Mouse (Mus musculus): ENCODE measurements around the gene Fmo4. TPM values are rescaled to one million over a fixed set of nuclear protein-coding genes. Genes with fewer than 3 reads are reported as not detected.

Gene Fmo4
- 0.20 and 0.44 TPM in 2 replicates for polyA plus RNA-seq (2012; rRNA removed)

DNA sequence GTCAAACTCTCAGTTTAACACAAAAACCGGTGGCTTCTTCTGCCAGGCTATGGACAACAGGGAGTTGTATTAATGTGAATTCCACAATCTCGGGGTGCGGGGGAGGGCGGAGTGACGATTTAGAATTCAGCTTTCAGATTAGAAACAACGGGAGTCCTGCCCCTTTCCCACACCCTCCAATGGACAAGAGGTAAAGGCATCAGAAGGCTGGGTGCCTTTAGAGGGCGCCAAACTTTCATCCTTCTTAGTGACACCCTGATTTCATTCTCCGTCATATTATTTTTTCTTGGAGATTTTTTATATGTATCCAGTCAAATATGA, at the start of gene Fmo4:
Gene Fmo4, minus strand, starts transcription at position 137 of the 321 bp plus-strand sequence.
- no peaks in the 10 kb centered on the region for H3K27me3 ChIP-seq (ENCODE audit: control insufficient read depth, insufficient read depth, low read length)
- TF ChIP-seq POLR2A (IDR thresholded peaks at IDR 0.05; ENCODE audit: control insufficient read depth, low read depth, low read length) = no peak
- TF ChIP-seq CTCF (IDR thresholded peaks at IDR 0.05; ENCODE audit: control insufficient read depth, insufficient read depth, insufficient replicate concordance, low read depth, low read length) = no peak
- H3K4me3 ChIP-seq (ENCODE audit: control insufficient read depth, low read depth, low read length) = no peak within 1 kb of the TSS; the same call in 1 of the 2 replicates
- peaks cover 2% of the 10 kb centered on the region; the same call in 1 of the 2 replicates for H3K4me1 ChIP-seq (ENCODE audit: control insufficient read depth, insufficient read depth, low read length)
- H3K27ac ChIP-seq (ENCODE audit: control insufficient read depth, insufficient read depth, low read depth, low read length) = no peak within 1 kb of the TSS
- no peaks in the 10 kb centered on the region for H3K36me3 ChIP-seq (ENCODE audit: control insufficient read depth, insufficient read depth, low read length)

DNA sequence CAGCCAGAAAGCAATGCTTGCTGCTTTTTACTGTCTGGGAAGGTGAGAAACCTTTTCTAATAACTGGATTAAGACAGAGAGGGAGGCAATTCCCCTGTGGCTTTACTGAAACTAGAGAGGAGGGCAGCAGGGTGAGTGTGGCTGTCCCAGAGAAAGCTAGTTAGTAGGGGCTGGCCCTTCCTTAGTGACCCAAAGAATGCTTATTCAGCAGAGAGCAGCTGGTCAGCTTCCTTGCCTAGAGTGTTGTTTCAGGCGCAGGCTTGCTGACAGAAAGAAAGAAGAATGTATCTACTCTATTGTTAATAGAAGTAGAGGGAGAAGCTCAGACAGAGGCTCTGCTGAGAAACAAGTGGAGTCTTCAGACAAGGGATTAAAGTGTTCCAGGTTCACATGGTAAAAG, 48.6 kb upstream of the Fmo4 start:
- H3K27ac ChIP-seq (ENCODE audit: control insufficient read depth, insufficient read depth, low read depth, low read length) = no peak overlapping the region

DNA sequence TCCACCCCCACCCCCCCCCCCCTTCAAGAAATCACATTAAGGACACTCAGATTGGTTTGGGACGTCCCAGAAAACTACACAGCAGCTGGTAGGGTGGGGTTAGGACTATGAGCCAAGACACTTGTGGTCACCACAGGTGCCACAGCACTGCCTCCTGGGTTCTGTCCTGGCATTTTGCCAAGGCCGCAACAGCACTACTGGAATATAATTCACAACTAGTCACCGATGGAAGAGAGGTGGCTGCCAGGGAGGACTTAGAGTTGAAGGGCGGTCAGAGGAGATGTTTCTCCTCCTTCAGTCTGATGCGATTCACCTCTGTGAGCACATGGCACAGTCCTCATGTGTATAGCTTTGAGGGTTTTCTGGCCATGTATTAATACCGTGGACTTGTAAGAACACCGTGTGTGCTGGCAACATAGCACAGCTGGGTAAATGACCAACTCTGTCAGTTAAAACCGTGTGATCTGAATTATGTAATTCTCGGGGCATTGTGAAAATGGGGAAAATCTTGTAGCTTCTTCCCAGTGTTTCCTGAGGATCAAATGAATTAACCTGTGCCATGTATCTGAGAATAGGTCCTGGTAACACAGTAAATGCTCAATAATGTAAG, 46.3 kb upstream of the Fmo4 start:
- H3K4me3 ChIP-seq (ENCODE audit: control insufficient read depth, low read depth, low read length) = no peak overlapping the region
- no peaks in the 10 kb centered on the region for H3K36me3 ChIP-seq (ENCODE audit: control insufficient read depth, insufficient read depth, low read length)
- H3K27ac ChIP-seq (ENCODE audit: control insufficient read depth, insufficient read depth, low read depth, low read length) = no peak overlapping the region
- peaks cover 13% of the 10 kb centered on the region for H3K4me1 ChIP-seq (ENCODE audit: control insufficient read depth, insufficient read depth, low read length)
- no peaks in the 10 kb centered on the region for H3K27me3 ChIP-seq (ENCODE audit: control insufficient read depth, insufficient read depth, low read length)
- TF ChIP-seq POLR2A (IDR thresholded peaks at IDR 0.05; ENCODE audit: control insufficient read depth, low read depth, low read length) (no peak), CTCF (IDR thresholded peaks at IDR 0.05; ENCODE audit: control insufficient read depth, insufficient read depth, insufficient replicate concordance, low read depth, low read length) (no peak)

More for the DNA sequence above, 48.6 kb upstream of the Fmo4 start:
- peaks cover 13% of the 10 kb centered on the region for H3K4me1 ChIP-seq (ENCODE audit: control insufficient read depth, insufficient read depth, low read length)
- H3K36me3 ChIP-seq (ENCODE audit: control insufficient read depth, insufficient read depth, low read length) = no peaks in the 10 kb centered on the region
- no peak overlapping the region for H3K4me3 ChIP-seq (ENCODE audit: control insufficient read depth, low read depth, low read length)
- H3K27me3 ChIP-seq (ENCODE audit: control insufficient read depth, insufficient read depth, low read length) = no peaks in the 10 kb centered on the region
- no peak for TF ChIP-seq POLR2A (IDR thresholded peaks at IDR 0.05; ENCODE audit: control insufficient read depth, low read depth, low read length)

DNA sequence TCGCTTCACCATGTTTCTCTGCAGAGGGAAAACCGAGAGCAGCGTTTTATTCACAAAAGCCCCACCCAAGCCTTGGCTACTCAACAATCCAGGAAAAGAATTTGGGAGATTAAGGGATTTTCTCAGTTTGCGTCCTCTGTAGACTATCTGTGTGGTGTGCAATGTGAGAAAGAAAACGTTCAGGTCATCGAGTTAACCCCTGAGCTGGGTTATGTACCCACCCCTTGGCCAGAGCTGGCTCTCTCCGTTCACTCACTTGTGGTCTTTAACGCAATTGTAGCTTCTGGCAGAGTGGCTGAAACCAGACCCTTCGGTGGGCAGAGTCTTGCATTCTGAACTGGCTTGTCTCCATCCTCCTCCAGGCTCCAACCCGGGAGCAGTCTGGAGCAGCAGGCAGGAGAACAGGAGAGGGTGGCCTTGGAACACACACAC, 45.8 kb upstream of the Fmo4 start:
- TF ChIP-seq CTCF (IDR thresholded peaks at IDR 0.05; ENCODE audit: control insufficient read depth, insufficient read depth, insufficient replicate concordance, low read depth, low read length) = no peak
- TF ChIP-seq POLR2A (IDR thresholded peaks at IDR 0.05; ENCODE audit: control insufficient read depth, low read depth, low read length) = no peak
- Histone ChIP-seq H3K27ac (ENCODE audit: control insufficient read depth, insufficient read depth, low read depth, low read length) (peak overlapping the region; percentile 26; the same call in 1 of the 2 replicates), H3K4me3 (ENCODE audit: control insufficient read depth, low read depth, low read length) (peak overlapping the region; percentile 48), H3K4me1 (ENCODE audit: control insufficient read depth, insufficient read depth, low read length) (peaks cover 13% of the 10 kb centered on the region), H3K36me3 (ENCODE audit: control insufficient read depth, insufficient read depth, low read length) (no peaks in the 10 kb centered on the region), H3K27me3 (ENCODE audit: control insufficient read depth, insufficient read depth, low read length) (no peaks in the 10 kb centered on the region)

DNA sequence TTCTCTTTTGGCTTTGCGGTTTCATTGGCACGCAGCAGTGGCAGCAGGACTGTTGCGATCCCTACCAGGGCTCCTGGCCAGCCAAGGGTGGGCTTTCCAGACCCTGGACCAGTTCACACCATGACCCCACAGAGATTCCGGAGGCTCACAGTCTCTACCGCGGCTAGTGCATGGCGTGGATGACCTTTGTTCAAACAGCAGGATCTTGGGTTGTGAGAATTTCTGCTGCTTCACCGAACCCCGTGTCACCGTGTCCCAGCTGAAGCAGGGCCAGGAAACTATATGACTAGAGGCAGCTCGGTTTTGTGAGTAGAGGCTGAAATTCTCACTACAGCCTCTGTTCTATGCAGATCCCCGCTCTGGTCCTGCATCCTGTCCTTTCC, 45.0 kb upstream of the Fmo4 start:
- Histone ChIP-seq H3K4me3 (ENCODE audit: control insufficient read depth, low read depth, low read length) (peak overlapping the region; percentile 65), H3K4me1 (ENCODE audit: control insufficient read depth, insufficient read depth, low read length) (peaks cover 13% of the 10 kb centered on the region), H3K36me3 (ENCODE audit: control insufficient read depth, insufficient read depth, low read length) (no peaks in the 10 kb centered on the region), H3K27ac (ENCODE audit: control insufficient read depth, insufficient read depth, low read depth, low read length) (peak overlapping the region; percentile 18; the same call in 1 of the 2 replicates), H3K27me3 (ENCODE audit: control insufficient read depth, insufficient read depth, low read length) (no peaks in the 10 kb centered on the region)
- TF ChIP-seq POLR2A (IDR thresholded peaks at IDR 0.05; ENCODE audit: control insufficient read depth, low read depth, low read length) (no peak), CTCF (IDR thresholded peaks at IDR 0.05; ENCODE audit: control insufficient read depth, insufficient read depth, insufficient replicate concordance, low read depth, low read length) (no peak)

DNA sequence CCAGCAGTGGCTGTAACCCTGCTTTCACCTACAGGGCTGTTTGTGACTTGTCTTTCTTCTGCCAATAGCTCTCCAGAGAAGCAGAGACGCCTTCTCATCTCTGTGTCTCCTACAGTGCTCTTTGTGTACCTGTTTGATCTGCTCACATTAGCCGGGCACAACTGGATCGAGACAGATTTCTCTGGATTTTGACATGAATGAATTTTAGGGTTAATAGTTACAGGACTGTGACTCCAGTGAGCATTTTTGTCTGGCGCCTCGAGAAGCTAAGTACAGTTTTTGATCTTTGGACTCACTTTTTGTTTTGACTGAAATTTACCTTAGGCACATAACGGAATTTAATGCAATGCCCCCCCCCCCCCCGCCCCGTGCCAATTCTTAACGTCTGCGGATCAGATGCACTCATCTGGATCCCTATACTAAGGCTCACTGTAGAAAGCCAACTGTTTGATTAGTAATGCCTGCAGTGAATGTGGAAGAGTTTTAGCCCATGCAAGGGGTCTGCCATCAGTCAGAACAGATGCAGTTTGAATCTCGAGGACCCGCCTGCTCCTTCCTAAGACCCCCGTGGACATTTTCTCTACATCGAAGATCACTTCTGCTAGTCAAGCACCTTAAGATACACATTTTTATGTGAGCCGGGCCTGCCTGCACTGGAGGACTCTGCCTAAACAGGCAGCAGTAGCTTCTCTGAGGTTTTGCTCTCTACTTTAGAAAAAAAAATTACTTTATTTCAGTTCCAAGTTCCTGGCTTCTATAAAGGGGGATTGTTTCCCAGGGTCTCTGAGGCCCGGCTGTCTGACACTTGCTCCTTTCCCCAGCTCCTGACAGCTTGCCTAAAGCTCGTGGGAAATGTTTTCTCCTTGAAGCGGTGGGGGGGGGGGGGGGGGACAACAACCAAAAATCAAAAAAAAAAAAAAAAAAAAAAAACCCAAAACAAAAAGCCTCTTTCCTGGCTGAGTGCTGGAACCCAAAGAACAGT, 44.3 kb upstream of the Fmo4 start:
- TF ChIP-seq CTCF (IDR thresholded peaks at IDR 0.05; ENCODE audit: control insufficient read depth, insufficient read depth, insufficient replicate concordance, low read depth, low read length) (no peak), POLR2A (IDR thresholded peaks at IDR 0.05; ENCODE audit: control insufficient read depth, low read depth, low read length) (no peak)
- Histone ChIP-seq H3K36me3 (ENCODE audit: control insufficient read depth, insufficient read depth, low read length) (no peaks in the 10 kb centered on the region), H3K4me1 (ENCODE audit: control insufficient read depth, insufficient read depth, low read length) (peaks cover 13% of the 10 kb centered on the region), H3K27me3 (ENCODE audit: control insufficient read depth, insufficient read depth, low read length) (no peaks in the 10 kb centered on the region), H3K27ac (ENCODE audit: control insufficient read depth, insufficient read depth, low read depth, low read length) (no peak overlapping the region; the same call in 1 of the 2 replicates), H3K4me3 (ENCODE audit: control insufficient read depth, low read depth, low read length) (peak overlapping the region; percentile 65; the same call in 1 of the 2 replicates)

DNA sequence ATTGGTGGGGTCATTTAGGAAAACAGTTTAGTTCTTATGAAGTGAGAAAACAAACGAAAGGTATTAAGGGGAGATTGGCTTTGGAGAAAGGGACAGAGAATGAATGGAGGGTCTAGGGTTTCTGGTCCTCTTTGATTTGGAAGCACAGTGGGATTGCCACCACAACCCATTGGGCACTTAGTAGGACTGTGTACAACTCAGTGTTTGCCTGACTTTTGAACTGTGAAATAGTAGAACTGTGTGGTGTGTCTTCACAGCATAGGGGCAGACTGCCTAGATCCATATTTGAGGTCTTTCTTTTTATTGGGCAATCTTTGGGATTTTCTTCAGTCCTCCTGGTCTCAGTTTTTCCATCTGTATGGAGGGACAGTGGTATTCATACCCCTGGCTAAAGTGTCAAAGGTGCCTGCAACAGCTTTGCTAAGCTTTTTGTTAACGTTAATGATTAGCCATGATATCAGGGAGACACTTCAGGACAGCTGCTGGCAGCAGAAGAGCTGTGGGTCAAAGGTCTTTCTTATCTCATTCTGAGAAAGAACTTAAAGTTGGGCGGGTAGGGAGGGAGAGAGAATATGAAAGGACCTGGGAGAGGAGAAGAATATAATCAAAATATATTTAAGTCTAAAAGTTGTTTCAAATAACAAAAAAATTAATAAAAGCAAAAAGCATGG, 40.2 kb upstream of the Fmo4 start:
- no peaks in the 10 kb centered on the region for H3K27me3 ChIP-seq (ENCODE audit: control insufficient read depth, insufficient read depth, low read length)
- TF ChIP-seq POLR2A (IDR thresholded peaks at IDR 0.05; ENCODE audit: control insufficient read depth, low read depth, low read length) (no peak), CTCF (IDR thresholded peaks at IDR 0.05; ENCODE audit: control insufficient read depth, insufficient read depth, insufficient replicate concordance, low read depth, low read length) (no peak)
- H3K27ac ChIP-seq (ENCODE audit: control insufficient read depth, insufficient read depth, low read depth, low read length) = no peak overlapping the region
- H3K36me3 ChIP-seq (ENCODE audit: control insufficient read depth, insufficient read depth, low read length) = no peaks in the 10 kb centered on the region
- no peak overlapping the region for H3K4me3 ChIP-seq (ENCODE audit: control insufficient read depth, low read depth, low read length)
- H3K4me1 ChIP-seq (ENCODE audit: control insufficient read depth, insufficient read depth, low read length) = peaks cover 6% of the 10 kb centered on the region

Measured in testis, adult 2 months (tissue).